Mouse (Mus musculus): ENCODE data around the gene Prkag2. TPM values are rescaled to one million over a fixed set of nuclear protein-coding genes. Genes with fewer than 3 reads are reported as not detected.
A peak's percentile ranks its signal among the peaks of the same experiment; 100 is the strongest.

Prkag2 gene
- polyA plus RNA-seq, 1 experiment from 2014 or later = 41.2 TPM

DNA sequence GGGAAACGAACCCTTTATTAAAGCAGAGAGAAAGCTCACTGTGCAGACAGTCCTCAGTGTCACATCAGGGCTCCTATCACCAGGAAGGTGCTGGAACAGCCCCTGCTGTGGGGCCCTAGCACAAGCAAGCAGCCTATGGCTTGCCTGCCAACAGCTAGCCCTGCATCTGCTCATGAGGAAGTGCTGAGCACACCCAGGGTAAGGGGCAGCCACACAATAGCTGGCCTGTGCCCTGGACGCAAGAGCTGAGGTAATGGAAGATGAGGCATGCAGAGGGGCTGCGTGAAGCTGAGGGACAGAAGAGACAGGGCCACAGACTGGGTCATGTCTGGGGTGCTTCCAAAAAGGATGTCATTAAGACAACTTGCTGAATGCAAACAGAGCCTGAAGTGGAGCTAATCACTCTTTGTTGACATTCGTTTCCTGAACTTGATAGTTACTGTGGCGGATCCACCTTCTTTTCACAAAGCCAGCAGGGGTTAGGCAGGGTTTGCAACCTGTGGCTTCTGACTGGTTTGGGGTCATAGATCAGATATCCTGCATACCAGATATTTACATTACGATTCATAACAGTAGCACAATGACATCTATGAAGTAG lies 94.8 kb downstream of the Prkag2 start:
- no peak overlapping the region for H3K9ac ChIP-seq (replicated peaks; ENCODE audit: low read length)
- H3K36me3 ChIP-seq (replicated peaks; ENCODE audit: control insufficient read depth, insufficient read depth, low read depth, low read length) = no peaks in the 10 kb centered on the region
- no peaks in the 10 kb centered on the region for H3K27me3 ChIP-seq (ENCODE audit: control insufficient read depth, insufficient read depth, low read length)
- no peak for DNase-seq (ENCODE audit: low spot score)
- WGBS = 28% methylated on average over 6 of the region's 6 CpGs
- no peaks in the 10 kb centered on the region for H3K9me3 ChIP-seq (replicated peaks; ENCODE audit: control insufficient read depth, low read length)
- ATAC-seq (replicated peaks; ENCODE audit: insufficient number of reproducible peaks, low FRiP score, low TSS enrichment, low read depth) = no peak
- H3K4me2 ChIP-seq (ENCODE audit: low read depth, low read length) = no peak overlapping the region
- H3K4me3 ChIP-seq (ENCODE audit: low read depth, low read length) = no peak overlapping the region
- H3K27ac ChIP-seq (replicated peaks; ENCODE audit: low read depth, low read length) = no peak overlapping the region
- no peaks in the 10 kb centered on the region for H3K4me1 ChIP-seq (ENCODE audit: control insufficient read depth, insufficient read depth, low read length)

- Histone ChIP-seq H3K27ac (replicated peaks; ENCODE audit: low read depth, low read length) (no peak overlapping the region), H3K4me3 (ENCODE audit: low read depth, low read length) (no peak overlapping the region), H3K9me3 (replicated peaks; ENCODE audit: control insufficient read depth, low read length) (no peaks in the 10 kb centered on the region), H3K27me3 (ENCODE audit: control insufficient read depth, insufficient read depth, low read length) (no peaks in the 10 kb centered on the region), H3K36me3 (replicated peaks; ENCODE audit: control insufficient read depth, insufficient read depth, low read depth, low read length) (no peaks in the 10 kb centered on the region), H3K9ac (replicated peaks; ENCODE audit: low read length) (no peak overlapping the region), H3K4me2 (ENCODE audit: low read depth, low read length) (no peak overlapping the region), H3K4me1 (ENCODE audit: control insufficient read depth, insufficient read depth, low read length) (no peaks in the 10 kb centered on the region)
- WGBS = 37% methylated on average over 8 of the region's 8 CpGs
- no peak for DNase-seq (ENCODE audit: low spot score)
- no peak for ATAC-seq (replicated peaks; ENCODE audit: insufficient number of reproducible peaks, low FRiP score, low TSS enrichment, low read depth)
Observed at GRCm38 (mm10) chr5:25001391-25001794, 99.0 kb downstream of the Prkag2 start.

- Histone ChIP-seq H3K9ac (replicated peaks; ENCODE audit: low read length) (no peak overlapping the region), H3K27me3 (ENCODE audit: control insufficient read depth, insufficient read depth, low read length) (no peaks in the 10 kb centered on the region), H3K4me2 (ENCODE audit: low read depth, low read length) (no peak overlapping the region), H3K9me3 (replicated peaks; ENCODE audit: control insufficient read depth, low read length) (no peaks in the 10 kb centered on the region), H3K4me3 (ENCODE audit: low read depth, low read length) (no peak overlapping the region), H3K4me1 (ENCODE audit: control insufficient read depth, insufficient read depth, low read length) (no peaks in the 10 kb centered on the region), H3K27ac (replicated peaks; ENCODE audit: low read depth, low read length) (no peak overlapping the region), H3K36me3 (replicated peaks; ENCODE audit: control insufficient read depth, insufficient read depth, low read depth, low read length) (no peaks in the 10 kb centered on the region)
- WGBS = 75% methylated on average over 4 of the region's 4 CpGs
- no peak for DNase-seq (ENCODE audit: low spot score)
- ATAC-seq (replicated peaks; ENCODE audit: insufficient number of reproducible peaks, low FRiP score, low TSS enrichment, low read depth) = no peak
Observed at GRCm38 (mm10) chr5:24999351-24999750, 101.1 kb downstream of the Prkag2 start.

DNA sequence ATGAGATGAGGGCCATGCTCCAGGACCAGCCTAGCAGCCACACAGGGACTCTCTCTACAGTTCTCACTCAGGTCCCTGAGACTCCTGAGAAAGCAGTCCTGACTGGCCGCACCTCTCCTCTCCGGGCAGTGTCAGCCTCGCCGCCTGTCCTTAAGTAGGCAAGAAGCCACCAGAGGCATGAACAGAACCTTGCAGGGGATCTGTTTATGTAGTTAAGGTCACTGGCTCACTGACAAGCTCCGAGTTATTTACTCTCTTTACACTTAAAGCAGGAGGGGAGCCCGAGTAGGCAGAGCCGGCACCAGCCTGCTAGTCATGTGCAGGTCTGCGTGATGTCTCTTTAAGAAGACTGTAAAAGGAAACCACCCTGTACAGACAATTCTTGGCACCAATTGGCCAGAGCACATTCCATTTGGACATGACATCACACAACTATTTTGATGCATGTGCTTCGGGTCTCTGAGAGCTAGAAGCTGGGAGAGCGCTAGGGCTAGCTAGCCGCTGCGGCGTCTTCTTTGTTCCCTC lies 104.8 kb downstream of the Prkag2 start:
- no peaks in the 10 kb centered on the region for H3K27me3 ChIP-seq (ENCODE audit: control insufficient read depth, insufficient read depth, low read length)
- no peaks in the 10 kb centered on the region for H3K36me3 ChIP-seq (replicated peaks; ENCODE audit: control insufficient read depth, insufficient read depth, low read depth, low read length)
- no peaks in the 10 kb centered on the region for H3K4me1 ChIP-seq (ENCODE audit: control insufficient read depth, insufficient read depth, low read length)
- H3K4me3 ChIP-seq (ENCODE audit: low read depth, low read length) = no peak overlapping the region
- H3K9me3 ChIP-seq (replicated peaks; ENCODE audit: control insufficient read depth, low read length) = no peaks in the 10 kb centered on the region
- H3K27ac ChIP-seq (replicated peaks; ENCODE audit: low read depth, low read length) = no peak overlapping the region
- peak overlapping the region; percentile 1 for H3K9ac ChIP-seq (replicated peaks; ENCODE audit: low read length)
- DNase-seq (ENCODE audit: low spot score) = peak; percentile 63
- H3K4me2 ChIP-seq (ENCODE audit: low read depth, low read length) = no peak overlapping the region
- ATAC-seq (replicated peaks; ENCODE audit: insufficient number of reproducible peaks, low FRiP score, low TSS enrichment, low read depth) = no peak; the same call in 1 of the 2 replicates
- WGBS = 51% methylated on average over 13 of the region's 13 CpGs

DNA sequence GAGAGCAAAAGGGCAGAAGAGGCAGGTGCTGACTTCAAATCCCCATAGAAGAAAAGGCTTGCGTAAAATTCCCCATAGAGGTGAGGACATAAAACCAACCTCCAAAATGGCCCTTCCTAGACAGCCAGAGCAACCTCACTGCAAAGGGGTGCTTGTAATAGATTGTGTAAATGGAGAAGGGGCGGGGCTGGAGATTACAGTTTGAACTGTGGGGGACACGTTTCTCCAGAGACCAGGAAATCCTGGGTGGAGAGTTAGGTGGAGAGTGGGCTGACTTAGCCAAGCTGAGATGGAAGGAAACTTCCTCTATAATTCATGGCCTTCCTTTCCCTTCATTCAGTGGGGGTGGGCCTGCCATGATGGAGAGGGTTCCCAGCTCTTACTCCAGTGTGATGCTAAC lies 107.3 kb downstream of the Prkag2 start:
- Histone ChIP-seq H3K36me3 (replicated peaks; ENCODE audit: control insufficient read depth, insufficient read depth, low read depth, low read length) (no peaks in the 10 kb centered on the region), H3K27me3 (ENCODE audit: control insufficient read depth, insufficient read depth, low read length) (no peaks in the 10 kb centered on the region), H3K4me1 (ENCODE audit: control insufficient read depth, insufficient read depth, low read length) (no peaks in the 10 kb centered on the region), H3K4me2 (ENCODE audit: low read depth, low read length) (no peak overlapping the region), H3K9ac (replicated peaks; ENCODE audit: low read length) (no peak overlapping the region), H3K4me3 (ENCODE audit: low read depth, low read length) (no peak overlapping the region), H3K27ac (replicated peaks; ENCODE audit: low read depth, low read length) (no peak overlapping the region), H3K9me3 (replicated peaks; ENCODE audit: control insufficient read depth, low read length) (no peaks in the 10 kb centered on the region)
- DNase-seq (ENCODE audit: low spot score) = no peak
- ATAC-seq (replicated peaks; ENCODE audit: insufficient number of reproducible peaks, low FRiP score, low TSS enrichment, low read depth) = no peak
- 69% methylated on average over 3 of the region's 3 CpGs for WGBS

GRCm38 (mm10) chr5:24991575-24991974 lies 108.9 kb downstream of the Prkag2 start:
- DNase-seq (ENCODE audit: low spot score) (no peak), ATAC-seq (replicated peaks; ENCODE audit: insufficient number of reproducible peaks, low FRiP score, low TSS enrichment, low read depth) (no peak)
- Histone ChIP-seq H3K4me1 (ENCODE audit: control insufficient read depth, insufficient read depth, low read length) (no peaks in the 10 kb centered on the region), H3K27me3 (ENCODE audit: control insufficient read depth, insufficient read depth, low read length) (no peaks in the 10 kb centered on the region), H3K27ac (replicated peaks; ENCODE audit: low read depth, low read length) (no peak overlapping the region), H3K4me2 (ENCODE audit: low read depth, low read length) (no peak overlapping the region), H3K9ac (replicated peaks; ENCODE audit: low read length) (no peak overlapping the region), H3K9me3 (replicated peaks; ENCODE audit: control insufficient read depth, low read length) (no peaks in the 10 kb centered on the region), H3K36me3 (replicated peaks; ENCODE audit: control insufficient read depth, insufficient read depth, low read depth, low read length) (no peaks in the 10 kb centered on the region), H3K4me3 (ENCODE audit: low read depth, low read length) (no peak overlapping the region)
- WGBS = 62% methylated on average over 1 of the region's 1 CpGs

DNA sequence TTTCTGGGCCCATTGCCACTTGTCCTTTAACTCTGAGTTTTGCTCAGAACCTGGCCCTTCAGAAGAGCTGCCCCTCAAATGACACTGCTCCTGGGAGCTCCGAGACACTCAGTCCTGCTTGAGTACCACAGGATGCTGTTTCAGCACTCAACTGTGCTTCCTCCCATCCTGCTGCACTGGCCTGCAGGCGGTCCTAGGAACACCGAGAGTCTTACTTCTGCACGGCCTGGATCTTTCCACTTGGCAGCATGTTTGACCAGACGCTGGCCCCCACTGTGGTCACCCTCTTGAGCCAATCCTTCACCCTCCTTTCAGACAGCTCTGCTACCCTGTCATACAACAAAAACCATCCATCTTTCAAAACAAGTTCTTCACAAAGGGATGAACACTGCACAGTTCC lies 110.0 kb downstream of the Prkag2 start:
- WGBS = 68% methylated on average over 5 of the region's 5 CpGs
- no peak for DNase-seq (ENCODE audit: low spot score)
- no peaks in the 10 kb centered on the region; the same call in 1 of the 2 replicates for H3K27me3 ChIP-seq (ENCODE audit: control insufficient read depth, insufficient read depth, low read length)

DNA sequence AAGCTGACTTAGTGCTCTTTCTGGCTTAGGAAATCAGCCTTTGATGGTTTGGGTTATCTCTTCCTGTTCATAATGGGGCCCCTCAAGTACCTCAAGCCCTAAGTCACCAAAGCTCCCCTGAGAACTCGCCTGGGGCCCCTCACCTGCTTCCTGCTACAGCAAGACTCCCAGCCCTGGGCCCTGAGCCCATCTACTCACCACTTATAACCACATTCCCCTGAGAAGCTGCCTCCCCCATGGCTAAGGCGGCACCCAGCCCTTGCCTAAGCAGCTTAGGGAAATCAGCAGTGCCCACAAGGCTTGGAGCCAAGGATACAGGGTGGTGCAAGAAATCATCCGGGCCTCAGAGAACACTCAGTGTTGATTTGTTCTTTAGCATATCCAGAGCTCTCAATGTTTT lies 110.8 kb downstream of the Prkag2 start:
- ATAC-seq (replicated peaks; ENCODE audit: insufficient number of reproducible peaks, low FRiP score, low TSS enrichment, low read depth) = no peak
- Histone ChIP-seq H3K9me3 (replicated peaks; ENCODE audit: control insufficient read depth, low read length) (no peaks in the 10 kb centered on the region), H3K4me1 (ENCODE audit: control insufficient read depth, insufficient read depth, low read length) (no peaks in the 10 kb centered on the region), H3K4me2 (ENCODE audit: low read depth, low read length) (no peak overlapping the region), H3K27ac (replicated peaks; ENCODE audit: low read depth, low read length) (no peak overlapping the region), H3K36me3 (replicated peaks; ENCODE audit: control insufficient read depth, insufficient read depth, low read depth, low read length) (no peaks in the 10 kb centered on the region), H3K9ac (replicated peaks; ENCODE audit: low read length) (no peak overlapping the region), H3K27me3 (ENCODE audit: control insufficient read depth, insufficient read depth, low read length) (no peaks in the 10 kb centered on the region; the same call in 1 of the 2 replicates), H3K4me3 (ENCODE audit: low read depth, low read length) (no peak overlapping the region)
- no peak for DNase-seq (ENCODE audit: low spot score)
- WGBS = 48% methylated on average over 3 of the region's 3 CpGs

More for the DNA sequence above, 110.0 kb downstream of the Prkag2 start:
- Histone ChIP-seq H3K36me3 (replicated peaks; ENCODE audit: control insufficient read depth, insufficient read depth, low read depth, low read length) (no peaks in the 10 kb centered on the region), H3K4me2 (ENCODE audit: low read depth, low read length) (no peak overlapping the region), H3K4me1 (ENCODE audit: control insufficient read depth, insufficient read depth, low read length) (no peaks in the 10 kb centered on the region), H3K4me3 (ENCODE audit: low read depth, low read length) (no peak overlapping the region), H3K27ac (replicated peaks; ENCODE audit: low read depth, low read length) (no peak overlapping the region), H3K9ac (replicated peaks; ENCODE audit: low read length) (no peak overlapping the region), H3K9me3 (replicated peaks; ENCODE audit: control insufficient read depth, low read length) (no peaks in the 10 kb centered on the region)
- no peak for ATAC-seq (replicated peaks; ENCODE audit: insufficient number of reproducible peaks, low FRiP score, low TSS enrichment, low read depth)

All from embryonic facial prominence, embryonic 11.5 days (tissue).